In genomic region chr17:24851381-24852125, GRCm38 (mm10) we compare ENCODE assay signal across 8 mouse cellular contexts. TPM values are rescaled to one million over a fixed set of nuclear protein-coding genes. Genes with fewer than 3 reads are reported as not detected.
DNase-seq lines count a peak whose midpoint lies in the region; ATAC-seq and TF ChIP-seq lines count a peak whose summit lies in the region.

No protein-coding gene starts in this region.

- ATAC-seq in hindbrain, embryonic 16.5 days: no peak
- ATAC-seq in midbrain, embryonic 16.5 days: no peak

- WGBS in kidney, adult 2 months: 56% methylated on average over 10 of the region's 10 CpGs
- WGBS in embryonic facial prominence, embryonic 10.5 days: 78% methylated on average over 10 of the region's 10 CpGs
- WGBS in hindbrain, embryonic 16.5 days: 86% methylated on average over 10 of the region's 10 CpGs
- 82% methylated on average over 10 of the region's 10 CpGs for WGBS in midbrain, embryonic 16.5 days

- peak overlapping the region; percentile 60 for H3K4me3 ChIP-seq in kidney, adult 2 months (ENCODE audit: insufficient read depth, low read depth, low read length)
- peak overlapping the region; percentile 87 for H3K4me3 ChIP-seq in embryonic facial prominence, embryonic 10.5 days
- peak overlapping the region; percentile 95 for H3K4me3 ChIP-seq in hindbrain, embryonic 16.5 days (ENCODE audit: low read length)
- peak overlapping the region; percentile 76 for H3K4me3 ChIP-seq in midbrain, embryonic 16.5 days (ENCODE audit: low read depth, low read length)

- no peaks in the 10 kb centered on the region; the same call in 1 of the 2 replicates for H3K36me3 ChIP-seq in kidney, adult 2 months (ENCODE audit: control insufficient read depth, insufficient read depth, low read length)
- H3K36me3 ChIP-seq in embryonic facial prominence, embryonic 10.5 days (replicated peaks): peaks cover 10% of the 10 kb centered on the region
- peaks cover 6% of the 10 kb centered on the region for H3K36me3 ChIP-seq in hindbrain, embryonic 16.5 days (ENCODE audit: control insufficient read depth, insufficient read depth, low read length)
- H3K36me3 ChIP-seq in midbrain, embryonic 16.5 days (ENCODE audit: control insufficient read depth, insufficient read depth, low read length): peaks cover 9% of the 10 kb centered on the region; the same call in 1 of the 2 replicates

- peaks cover 14% of the 10 kb centered on the region; the same call in 1 of the 2 replicates for H3K4me1 ChIP-seq in kidney, adult 2 months (ENCODE audit: control insufficient read depth, insufficient read depth, low read length)
- H3K4me1 ChIP-seq in embryonic facial prominence, embryonic 10.5 days: peaks cover 23% of the 10 kb centered on the region
- peaks cover 15% of the 10 kb centered on the region for H3K4me1 ChIP-seq in hindbrain, embryonic 16.5 days (ENCODE audit: control insufficient read depth, insufficient read depth, low read depth, low read length)
- peaks cover 17% of the 10 kb centered on the region for H3K4me1 ChIP-seq in midbrain, embryonic 16.5 days (ENCODE audit: control insufficient read depth, insufficient read depth, low read length)

- H3K27ac ChIP-seq in kidney, adult 2 months (ENCODE audit: insufficient read depth, low read depth, low read length): 0 out of 2 replicates have a peak overlapping the region, but pooled peaks have one; percentile 43
- no peak overlapping the region for H3K27ac ChIP-seq in embryonic facial prominence, embryonic 10.5 days (replicated peaks)
- no peak overlapping the region for H3K27ac ChIP-seq in hindbrain, embryonic 16.5 days (ENCODE audit: low read depth, low read length)
- no peak overlapping the region for H3K27ac ChIP-seq in midbrain, embryonic 16.5 days (ENCODE audit: low read length)

- H3K27me3 ChIP-seq in kidney, adult 2 months (replicated peaks; ENCODE audit: control insufficient read depth, insufficient read depth, low read length): no peaks in the 10 kb centered on the region
- peaks cover 14% of the 10 kb centered on the region for H3K27me3 ChIP-seq in embryonic facial prominence, embryonic 10.5 days (replicated peaks; ENCODE audit: low read depth, poor library complexity, severe bottlenecking)
- H3K27me3 ChIP-seq in hindbrain, embryonic 16.5 days (replicated peaks; ENCODE audit: control insufficient read depth, insufficient read depth, low read length): no peaks in the 10 kb centered on the region
- H3K27me3 ChIP-seq in midbrain, embryonic 16.5 days (ENCODE audit: control insufficient read depth, insufficient read depth, low read depth, low read length): no peaks in the 10 kb centered on the region

- no peak for TF ChIP-seq CTCF in kidney, adult 2 months (conservative IDR thresholded peaks at IDR 0.05; ENCODE audit: insufficient read depth, insufficient read length, low read depth, low read length)

- TF ChIP-seq POLR2A in kidney, adult 2 months (IDR thresholded peaks at IDR 0.05; ENCODE audit: low read depth, low read length): no peak

- intact Hi-C loops in gastrocnemius, postnatal 36 days (cut with DNase I): loop anchor here (2.0 kb wide), 1 partner anchor 25 kb away; no protein-coding TSS in a partner anchor

- H3K9me3 ChIP-seq in embryonic facial prominence, embryonic 10.5 days: no peaks in the 10 kb centered on the region
- H3K9me3 ChIP-seq in hindbrain, embryonic 16.5 days (ENCODE audit: control insufficient read depth, low read length): no peaks in the 10 kb centered on the region
- no peaks in the 10 kb centered on the region for H3K9me3 ChIP-seq in midbrain, embryonic 16.5 days (replicated peaks; ENCODE audit: control insufficient read depth, low read length, poor library complexity, severe bottlenecking)

- peak overlapping the region; percentile 72 for H3K4me2 ChIP-seq in hindbrain, embryonic 16.5 days (ENCODE audit: low read length)
- H3K4me2 ChIP-seq in midbrain, embryonic 16.5 days (ENCODE audit: low read length): peak overlapping the region; percentile 87

- no peak for DNase-seq in kidney, adult 2 months
- no peak for DNase-seq in kidney, adult 18-20 months
- no peak for DNase-seq in embryonic facial prominence, embryonic 10.5 days (ENCODE audit: low spot score)
- no peak for DNase-seq in embryo, embryonic 10.5 days (ENCODE audit: low spot score)
- DNase-seq in gastrocnemius, postnatal 36 days: no peak
- DNase-seq in urinary bladder, postnatal 10 days (ENCODE audit: low spot score): no peak

- H3K9ac ChIP-seq in hindbrain, embryonic 16.5 days (ENCODE audit: low read depth, low read length): no peak overlapping the region
- H3K9ac ChIP-seq in midbrain, embryonic 16.5 days (ENCODE audit: low read depth, low read length): peak overlapping the region; percentile 75

RNA-seq across cellular contexts. Expression of gene Fahd1, which starts 1.4 kb away (rescaled TPM):
- polyA plus RNA-seq in kidney, adult 2 months (2012; rRNA removed): 103 and 123 TPM in 2 replicates
- 16.7 and 17.4 TPM in 2 replicates for polyA plus RNA-seq in embryonic facial prominence, embryonic 10.5 days (2016; fragmentation: Nextera tagmentation; extraction: Ambion mirVana)
- 23.1 and 28.8 TPM in 2 replicates for polyA plus RNA-seq in hindbrain, embryonic 16.5 days (2015; fragmentation: Nextera tagmentation; extraction: Ambion mirVana)
- polyA plus RNA-seq in midbrain, embryonic 16.5 days (2015; fragmentation: Nextera tagmentation; extraction: Ambion mirVana): 19.6 and 20.2 TPM in 2 replicates
- total RNA-seq in gastrocnemius, postnatal 36 days (2021): 10 to 100 TPM; 40.3 to 42.1 TPM

RNA-seq across cellular contexts. Expression of gene Hagh, which starts 11.6 kb away (rescaled TPM):
- 636 and 727 TPM in 2 replicates for polyA plus RNA-seq in kidney, adult 2 months (2012; rRNA removed)
- polyA plus RNA-seq in embryonic facial prominence, embryonic 10.5 days (2016; fragmentation: Nextera tagmentation; extraction: Ambion mirVana): 26.4 and 28.6 TPM in 2 replicates
- 71.4 and 86.9 TPM in 2 replicates for polyA plus RNA-seq in hindbrain, embryonic 16.5 days (2015; fragmentation: Nextera tagmentation; extraction: Ambion mirVana)
- polyA plus RNA-seq in midbrain, embryonic 16.5 days (2015; fragmentation: Nextera tagmentation; extraction: Ambion mirVana): 62.9 and 72.2 TPM in 2 replicates
- total RNA-seq in gastrocnemius, postnatal 36 days (2021): 10 to 100 TPM; 66.0 to 77.0 TPM

RNA-seq across cellular contexts. Expression of gene Igfals, which starts 14.2 kb away (rescaled TPM):
- polyA plus RNA-seq in kidney, adult 2 months (2012; rRNA removed): 50.6 and 77.3 TPM in 2 replicates
- 0.49 and 1.2 TPM in 2 replicates for polyA plus RNA-seq in embryonic facial prominence, embryonic 10.5 days (2016; fragmentation: Nextera tagmentation; extraction: Ambion mirVana)
- 0.15 TPM in 1 of 2 replicates, not detected in the other for polyA plus RNA-seq in hindbrain, embryonic 16.5 days (2015; fragmentation: Nextera tagmentation; extraction: Ambion mirVana)
- not detected in 2 replicates for polyA plus RNA-seq in midbrain, embryonic 16.5 days (2015; fragmentation: Nextera tagmentation; extraction: Ambion mirVana)
- total RNA-seq in gastrocnemius, postnatal 36 days (2021): 1 to 10 TPM; 3.3 to 3.8 TPM

RNA-seq across cellular contexts. Expression of gene Nubp2, which starts 34.6 kb away (rescaled TPM):
- polyA plus RNA-seq in kidney, adult 2 months (2012; rRNA removed): 37.2 and 38.4 TPM in 2 replicates
- 71.8 and 81.8 TPM in 2 replicates for polyA plus RNA-seq in embryonic facial prominence, embryonic 10.5 days (2016; fragmentation: Nextera tagmentation; extraction: Ambion mirVana)
- 64.1 and 65.7 TPM in 2 replicates for polyA plus RNA-seq in hindbrain, embryonic 16.5 days (2015; fragmentation: Nextera tagmentation; extraction: Ambion mirVana)
- polyA plus RNA-seq in midbrain, embryonic 16.5 days (2015; fragmentation: Nextera tagmentation; extraction: Ambion mirVana): 54.3 and 54.7 TPM in 2 replicates
- 10 to 100 TPM; 10.0 TPM for total RNA-seq in gastrocnemius, postnatal 36 days (2021)

RNA-seq across cellular contexts. Expression of gene Spsb3, which starts 34.9 kb away (rescaled TPM):
- 55.5 and 69.0 TPM in 2 replicates for polyA plus RNA-seq in kidney, adult 2 months (2012; rRNA removed)
- 47.1 TPM in 2 replicates for polyA plus RNA-seq in embryonic facial prominence, embryonic 10.5 days (2016; fragmentation: Nextera tagmentation; extraction: Ambion mirVana)
- polyA plus RNA-seq in hindbrain, embryonic 16.5 days (2015; fragmentation: Nextera tagmentation; extraction: Ambion mirVana): 88.2 and 90.4 TPM in 2 replicates
- polyA plus RNA-seq in midbrain, embryonic 16.5 days (2015; fragmentation: Nextera tagmentation; extraction: Ambion mirVana): 85.8 and 90.5 TPM in 2 replicates
- total RNA-seq in gastrocnemius, postnatal 36 days (2021): 10 to 100 TPM; 25.4 to 31.0 TPM

Comparison
In these comparisons a context has a peak if more than half of its experiments do, and no peak if none do; other contexts are left out.
1. RNA of gene Igfals, which starts 14.2 kb away (polyA plus RNA-seq): 50.6 to 77.3 TPM in kidney, adult 2 months; 0.49 to 1.2 TPM in embryonic facial prominence, embryonic 10.5 days, not detected in midbrain, embryonic 16.5 days and 0.15 TPM in hindbrain, embryonic 16.5 days; every median in the first group is over 10 times any median in the second.
2. Peak in every context shown above with its lines, with median percentiles within 50 percentile points of each other: H3K4me3 ChIP-seq.